Mouse (Mus musculus): ENCODE measurements around the gene Tet3.

GRCm38 (mm10) chr6:83326394-83326736, 132.5 kb downstream of the Tet3 start:
- TF ChIP-seq POLR2A (IDR thresholded peaks at IDR 0.05; ENCODE audit: extremely low read depth, insufficient read depth, low read length), result no peak
- TF ChIP-seq CTCF (IDR thresholded peaks at IDR 0.05; ENCODE audit: extremely low read depth, insufficient read depth, low read length), result no peak

Data from cortical plate, adult 2 months (tissue).